Mouse (Mus musculus): ENCODE results near the gene Gm10401. TPM values are rescaled to one million over a fixed set of nuclear protein-coding genes. Genes with fewer than 3 reads are reported as not detected.

The Gm10401 gene
- 36.3 and 38.8 TPM in 2 replicates for polyA plus RNA-seq (2016; fragmentation: Nextera tagmentation; extraction: Ambion mirVana)

DNA sequence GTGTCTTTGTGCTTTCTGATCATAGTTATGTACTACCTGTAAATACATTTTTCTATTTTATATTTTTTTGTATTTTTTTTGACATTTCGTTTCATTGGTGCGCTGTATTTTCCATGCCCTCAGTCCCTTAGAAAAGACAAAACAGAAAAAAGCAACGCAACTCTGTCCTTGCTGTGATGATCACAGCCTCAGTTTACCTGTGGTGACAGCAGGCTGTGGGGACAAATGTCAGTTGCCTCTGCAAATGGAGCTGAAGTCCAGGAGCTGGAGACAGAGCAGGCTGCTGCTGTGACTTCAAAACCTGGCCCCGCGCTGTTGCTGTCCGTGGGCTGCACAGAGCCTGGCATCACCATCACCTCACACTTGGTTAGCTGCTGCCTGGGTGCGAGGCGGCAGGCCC is at the start of gene Gm10401:
Gene Gm10401, minus strand, starts transcription at position 101 of the 400 bp plus-strand sequence.
- H3K9me3 ChIP-seq, result no peaks in the 10 kb centered on the region
- H3K4me3 ChIP-seq (replicated peaks), result no peak within 1 kb of the TSS
- H3K9ac ChIP-seq (replicated peaks), result no peak within 1 kb of the TSS
- H3K4me2 ChIP-seq, result no peak within 1 kb of the TSS
- no peak for ATAC-seq (ENCODE audit: insufficient number of reproducible peaks, insufficient read depth, low FRiP score, low TSS enrichment, low read depth)
- peaks cover 85% of the 10 kb centered on the region for H3K36me3 ChIP-seq
- no peaks in the 10 kb centered on the region for H3K27me3 ChIP-seq
- H3K4me1 ChIP-seq (replicated peaks), result no peaks in the 10 kb centered on the region
- 97% methylated on average over 8 of the region's 8 CpGs for WGBS
- H3K27ac ChIP-seq, result no peak within 1 kb of the TSS

DNA sequence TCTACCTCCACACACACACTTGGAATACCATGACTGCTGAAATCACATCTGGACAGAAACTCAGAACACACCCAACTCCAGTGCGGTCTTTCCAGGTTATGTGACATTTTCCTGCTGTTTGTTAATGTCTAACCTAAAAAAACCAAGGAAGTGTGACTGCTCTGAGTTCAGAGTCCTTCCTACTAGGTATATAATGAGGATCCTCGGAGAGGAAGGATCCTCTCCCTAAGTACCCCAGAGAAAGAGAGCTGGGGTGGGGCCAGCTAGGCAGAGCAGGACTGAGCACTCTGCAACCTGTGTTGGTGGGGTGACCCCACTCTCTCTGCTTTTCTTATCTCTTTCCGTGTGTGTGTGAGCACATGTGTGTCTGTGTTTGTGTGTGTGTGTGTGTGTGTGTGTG is 49.3 kb upstream of the Gm10401 start:
- WGBS, result 79% methylated on average over 3 of the region's 3 CpGs
- Histone ChIP-seq H3K27ac (no peak overlapping the region), H3K36me3 (peaks cover 91% of the 10 kb centered on the region), H3K27me3 (no peaks in the 10 kb centered on the region), H3K9me3 (no peaks in the 10 kb centered on the region), H3K4me2 (no peak overlapping the region), H3K9ac (replicated peaks) (no peak overlapping the region), H3K4me1 (replicated peaks) (peaks cover 7% of the 10 kb centered on the region), H3K4me3 (replicated peaks) (no peak overlapping the region)
- ATAC-seq (ENCODE audit: insufficient number of reproducible peaks, insufficient read depth, low FRiP score, low TSS enrichment, low read depth), result no peak

DNA sequence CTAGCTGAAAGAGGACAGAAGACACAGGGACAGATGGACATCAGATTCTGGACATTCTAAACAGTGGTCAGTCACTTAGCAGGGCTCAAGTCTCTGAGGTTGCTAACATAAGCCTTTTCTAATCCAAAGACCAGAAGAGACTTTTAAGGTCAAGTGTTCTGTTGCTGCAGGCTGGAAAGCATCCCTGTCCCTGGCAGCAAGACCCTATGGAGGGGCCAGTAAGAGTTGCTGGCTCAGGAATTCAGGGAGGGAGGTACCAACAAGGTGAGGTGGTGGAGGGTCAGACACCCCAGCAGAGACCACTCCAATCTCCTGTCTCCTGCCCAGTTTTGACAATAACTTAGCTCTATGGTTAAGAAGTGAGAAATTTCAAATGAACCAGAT is 48.6 kb upstream of the Gm10401 start:
- ATAC-seq (ENCODE audit: insufficient number of reproducible peaks, insufficient read depth, low FRiP score, low TSS enrichment, low read depth), result no peak
- H3K4me2 ChIP-seq, result no peak overlapping the region
- H3K36me3 ChIP-seq, result peaks cover 91% of the 10 kb centered on the region
- H3K9me3 ChIP-seq, result no peaks in the 10 kb centered on the region
- no peaks in the 10 kb centered on the region for H3K27me3 ChIP-seq
- H3K4me3 ChIP-seq (replicated peaks), result no peak overlapping the region
- H3K27ac ChIP-seq, result no peak overlapping the region
- no peak overlapping the region for H3K9ac ChIP-seq (replicated peaks)
- H3K4me1 ChIP-seq (replicated peaks), result peaks cover 3% of the 10 kb centered on the region; the same call in 1 of the 2 replicates

DNA sequence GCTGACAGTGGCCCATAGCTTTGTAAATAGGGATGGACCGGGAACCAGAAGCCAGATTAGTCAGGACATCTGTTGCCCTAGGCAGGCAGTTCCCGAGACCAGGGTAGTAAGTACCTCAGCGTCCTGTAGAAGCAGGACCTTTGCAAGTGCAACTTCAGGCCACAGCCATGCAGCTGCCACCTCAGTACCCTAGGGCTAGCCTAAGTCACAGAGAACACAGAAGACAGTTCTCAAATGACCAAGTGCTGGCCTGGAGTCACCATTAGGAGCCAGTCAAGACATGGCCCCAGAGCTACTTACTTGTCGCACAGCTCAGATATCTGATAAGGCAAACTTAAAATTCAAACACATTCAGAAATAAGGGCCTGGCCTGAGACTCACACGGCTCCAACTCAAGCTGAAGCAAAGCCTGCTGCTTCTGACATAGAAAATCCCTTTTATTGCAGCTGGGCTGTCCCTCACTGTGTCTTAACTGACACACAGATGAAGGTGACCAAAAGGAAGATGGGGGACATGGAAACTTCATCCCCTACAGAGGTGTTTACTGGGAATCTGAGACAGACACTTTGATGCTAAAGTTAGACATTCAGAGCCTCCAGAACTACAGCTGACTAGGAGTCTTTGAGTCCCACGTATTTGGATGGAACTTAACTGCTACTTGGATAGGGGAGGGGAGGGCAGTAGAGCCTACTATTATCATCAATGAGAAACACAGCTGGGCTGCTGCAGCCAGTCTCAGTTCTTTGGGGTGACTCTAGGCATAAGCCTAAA is 48.1 kb upstream of the Gm10401 start:
- no peak for ATAC-seq (ENCODE audit: insufficient number of reproducible peaks, insufficient read depth, low FRiP score, low TSS enrichment, low read depth)
- Histone ChIP-seq H3K27ac (no peak overlapping the region), H3K4me2 (no peak overlapping the region), H3K9me3 (no peaks in the 10 kb centered on the region), H3K4me3 (replicated peaks) (no peak overlapping the region), H3K9ac (replicated peaks) (no peak overlapping the region), H3K27me3 (no peaks in the 10 kb centered on the region), H3K4me1 (replicated peaks) (no peaks in the 10 kb centered on the region), H3K36me3 (peaks cover 85% of the 10 kb centered on the region)
- 83% methylated on average over 6 of the region's 6 CpGs for WGBS

DNA sequence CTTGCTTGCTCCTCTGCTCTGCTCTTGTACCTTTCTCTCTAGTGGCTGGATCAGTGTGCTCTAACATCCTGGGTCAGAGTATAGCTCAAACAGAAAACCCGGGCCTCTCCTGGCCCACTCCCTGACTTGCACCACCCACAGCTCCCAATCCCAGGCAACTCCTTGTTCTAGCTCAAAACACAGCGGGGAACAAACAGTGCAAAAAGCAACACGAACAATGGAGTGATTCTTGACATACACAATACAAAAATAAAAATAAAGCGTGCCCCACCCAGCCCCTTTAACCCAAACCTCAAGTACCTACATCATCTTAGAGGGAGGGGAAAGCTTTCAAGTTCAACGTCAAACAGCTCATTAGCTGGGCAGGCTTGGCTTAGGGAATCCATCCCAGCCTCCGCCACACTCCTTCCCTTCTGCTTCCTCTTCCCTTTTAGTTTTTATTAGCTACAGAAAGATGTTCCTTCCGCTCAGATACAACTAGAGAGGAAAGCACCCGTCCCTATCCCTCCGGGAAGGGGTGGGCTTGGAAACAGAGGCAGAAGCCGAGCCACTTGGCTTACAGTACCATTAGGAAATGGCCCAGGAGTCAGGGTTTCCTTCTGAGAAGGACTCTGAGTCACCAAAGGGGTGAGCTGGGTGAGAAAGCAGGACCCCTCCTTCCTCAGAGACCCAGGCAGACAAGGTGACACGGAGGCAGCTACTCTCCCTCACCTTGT is 47.3 kb upstream of the Gm10401 start:
- WGBS, result 82% methylated on average over 11 of the region's 11 CpGs
- ATAC-seq (ENCODE audit: insufficient number of reproducible peaks, insufficient read depth, low FRiP score, low TSS enrichment, low read depth), result no peak
- H3K9ac ChIP-seq (replicated peaks), result no peak overlapping the region
- peaks cover 78% of the 10 kb centered on the region for H3K36me3 ChIP-seq
- H3K4me2 ChIP-seq, result no peak overlapping the region
- no peaks in the 10 kb centered on the region for H3K9me3 ChIP-seq
- H3K27ac ChIP-seq, result no peak overlapping the region
- H3K4me1 ChIP-seq (replicated peaks), result no peaks in the 10 kb centered on the region
- no peak overlapping the region for H3K4me3 ChIP-seq (replicated peaks)
- no peaks in the 10 kb centered on the region for H3K27me3 ChIP-seq

DNA sequence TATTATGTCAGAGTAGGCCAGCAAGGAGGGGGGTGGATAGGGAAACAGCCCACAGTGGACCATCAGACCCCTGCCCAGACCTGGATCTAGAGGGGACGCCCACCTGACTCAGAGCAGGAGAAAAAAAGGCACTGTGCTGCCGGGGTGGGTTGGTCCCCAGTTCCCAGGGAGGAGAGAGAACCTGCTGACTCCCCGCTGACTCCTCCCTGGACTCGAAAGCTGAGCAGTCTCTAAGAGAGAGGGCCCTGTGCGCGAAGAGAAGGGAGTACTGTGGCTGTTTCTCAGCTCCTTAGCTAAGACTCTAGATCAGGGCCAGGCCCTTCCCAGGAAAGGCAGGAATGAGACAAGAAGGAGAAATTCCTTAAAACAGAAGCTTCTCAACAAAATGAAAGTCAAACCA is 46.4 kb upstream of the Gm10401 start:
- Histone ChIP-seq H3K36me3 (peaks cover 69% of the 10 kb centered on the region), H3K9ac (replicated peaks) (no peak overlapping the region), H3K9me3 (no peaks in the 10 kb centered on the region), H3K27ac (no peak overlapping the region), H3K4me1 (replicated peaks) (no peaks in the 10 kb centered on the region), H3K4me3 (replicated peaks) (no peak overlapping the region), H3K27me3 (no peaks in the 10 kb centered on the region), H3K4me2 (no peak overlapping the region)
- no peak for ATAC-seq (ENCODE audit: insufficient number of reproducible peaks, insufficient read depth, low FRiP score, low TSS enrichment, low read depth)
- WGBS, result 76% methylated on average over 6 of the region's 6 CpGs

DNA sequence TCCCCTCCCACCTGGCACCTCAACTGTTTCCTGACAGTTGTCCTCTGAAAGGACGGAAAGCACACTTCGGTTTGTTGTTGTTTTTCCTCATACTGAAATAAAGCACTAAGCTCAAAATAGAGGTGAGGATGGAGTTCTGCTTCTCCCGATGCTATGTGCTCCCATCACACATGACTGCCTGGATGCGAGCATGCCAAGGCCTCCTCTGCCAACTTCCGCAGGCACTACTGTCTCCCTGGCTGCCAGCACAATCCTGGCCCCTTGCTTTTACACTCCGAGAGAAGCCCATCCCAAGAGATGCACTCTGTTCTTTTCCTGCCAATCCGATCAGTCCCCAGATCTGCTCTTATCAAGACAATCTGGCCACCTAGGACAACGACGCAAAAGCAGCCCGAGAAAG is 45.5 kb upstream of the Gm10401 start:
- Histone ChIP-seq H3K36me3 (peaks cover 61% of the 10 kb centered on the region), H3K4me3 (replicated peaks) (no peak overlapping the region), H3K9ac (replicated peaks) (no peak overlapping the region), H3K4me2 (no peak overlapping the region), H3K27me3 (no peaks in the 10 kb centered on the region), H3K4me1 (replicated peaks) (peaks cover 4% of the 10 kb centered on the region; the same call in 1 of the 2 replicates), H3K9me3 (no peaks in the 10 kb centered on the region), H3K27ac (no peak overlapping the region)
- ATAC-seq (ENCODE audit: insufficient number of reproducible peaks, insufficient read depth, low FRiP score, low TSS enrichment, low read depth), result no peak
- WGBS, result 80% methylated on average over 10 of the region's 10 CpGs

DNA sequence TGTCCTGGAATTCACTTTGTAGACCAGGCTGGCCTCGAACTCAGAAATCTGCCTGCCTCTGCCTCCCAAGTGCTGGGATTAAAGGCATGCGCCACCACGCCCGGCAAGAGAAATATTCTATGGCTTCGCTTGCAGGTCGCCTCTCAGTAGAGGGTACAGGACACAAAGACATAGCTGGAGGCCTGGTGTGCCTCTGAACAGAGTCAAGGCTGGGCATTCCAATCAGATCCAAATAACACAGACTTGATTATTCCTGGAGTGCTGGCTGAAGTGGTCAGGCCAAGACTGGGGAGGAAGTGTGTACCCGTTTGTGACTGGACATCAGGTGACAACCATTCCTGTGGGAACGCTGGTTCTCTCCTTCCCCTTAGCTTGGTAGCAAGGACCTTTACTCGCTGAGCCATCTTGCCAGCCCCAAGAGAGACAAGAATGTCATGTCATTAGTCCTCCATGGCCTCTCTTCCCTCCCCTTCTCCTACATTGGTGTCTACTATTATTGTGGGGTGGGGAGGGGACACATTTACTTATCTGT is 44.1 kb upstream of the Gm10401 start:
- H3K4me1 ChIP-seq (replicated peaks), result peaks cover 4% of the 10 kb centered on the region; the same call in 1 of the 2 replicates
- peaks cover 48% of the 10 kb centered on the region for H3K36me3 ChIP-seq
- 91% methylated on average over 9 of the region's 9 CpGs for WGBS
- H3K9ac ChIP-seq (replicated peaks), result no peak overlapping the region
- no peak overlapping the region for H3K27ac ChIP-seq
- ATAC-seq (ENCODE audit: insufficient number of reproducible peaks, insufficient read depth, low FRiP score, low TSS enrichment, low read depth), result no peak
- H3K9me3 ChIP-seq, result no peaks in the 10 kb centered on the region
- no peak overlapping the region for H3K4me3 ChIP-seq (replicated peaks)
- H3K4me2 ChIP-seq, result no peak overlapping the region
- H3K27me3 ChIP-seq, result no peaks in the 10 kb centered on the region

DNA sequence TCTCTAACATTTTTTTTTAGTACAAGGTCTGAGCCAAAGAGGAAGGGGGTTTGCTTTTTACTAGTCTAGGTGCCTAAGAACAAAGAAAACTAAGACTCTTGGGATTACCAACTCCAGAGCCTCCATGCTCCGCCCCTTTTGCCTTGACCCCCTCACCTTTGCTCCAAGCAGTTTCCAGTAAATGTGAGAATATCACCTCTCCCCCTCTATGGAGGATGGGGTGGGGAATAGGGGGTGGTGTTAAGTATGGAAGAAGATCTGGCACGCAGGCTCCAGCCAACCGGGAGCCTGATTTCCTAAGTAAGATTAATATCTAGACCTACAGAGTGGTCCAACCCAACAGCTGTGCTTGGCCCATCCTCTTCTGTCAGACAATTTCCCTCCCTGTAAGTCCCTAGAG is 42.6 kb upstream of the Gm10401 start:
- Histone ChIP-seq H3K4me2 (no peak overlapping the region), H3K27me3 (no peaks in the 10 kb centered on the region), H3K36me3 (peaks cover 33% of the 10 kb centered on the region), H3K9ac (replicated peaks) (no peak overlapping the region), H3K27ac (no peak overlapping the region), H3K4me3 (replicated peaks) (no peak overlapping the region), H3K9me3 (no peaks in the 10 kb centered on the region), H3K4me1 (replicated peaks) (peaks cover 4% of the 10 kb centered on the region; the same call in 1 of the 2 replicates)
- 53% methylated on average over 3 of the region's 3 CpGs for whole genome bisulfite sequencing
- no peak for ATAC-seq (ENCODE audit: insufficient number of reproducible peaks, insufficient read depth, low FRiP score, low TSS enrichment, low read depth)

DNA sequence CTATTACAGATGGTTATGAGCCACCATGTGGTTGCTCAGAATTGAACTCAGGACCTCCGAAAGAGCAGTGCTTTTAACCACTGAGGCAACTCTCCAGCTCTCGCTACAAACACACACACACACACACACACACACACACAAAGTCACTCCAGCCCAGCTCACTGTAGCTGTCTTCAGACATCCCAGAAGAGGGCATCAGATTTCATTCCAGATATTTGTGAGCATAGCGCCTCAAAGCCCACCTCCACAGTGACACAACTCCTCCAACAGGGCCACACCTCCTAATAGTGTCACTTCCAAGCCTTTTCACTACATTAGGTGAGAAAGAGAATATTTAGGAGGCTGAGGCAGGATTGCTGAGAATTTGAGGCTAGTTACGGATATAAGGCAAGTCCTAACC is 41.0 kb upstream of the Gm10401 start:
- no peaks in the 10 kb centered on the region for H3K9me3 ChIP-seq
- H3K27me3 ChIP-seq, result no peaks in the 10 kb centered on the region
- no peak overlapping the region for H3K4me2 ChIP-seq
- H3K4me1 ChIP-seq (replicated peaks), result peaks cover 4% of the 10 kb centered on the region; the same call in 1 of the 2 replicates
- WGBS, result 62% methylated on average over 4 of the region's 4 CpGs
- peaks cover 17% of the 10 kb centered on the region for H3K36me3 ChIP-seq
- H3K27ac ChIP-seq, result no peak overlapping the region
- no peak overlapping the region for H3K9ac ChIP-seq (replicated peaks)
- H3K4me3 ChIP-seq (replicated peaks), result no peak overlapping the region
- ATAC-seq (ENCODE audit: insufficient number of reproducible peaks, insufficient read depth, low FRiP score, low TSS enrichment, low read depth), result no peak
